Mouse (Mus musculus): ENCODE measurements at regions not wholly inside any gene's neighbourhood (a gene's known extent, or its start where the extent isn't known, plus 50 kb on each side); places are given as distances from the start of the nearest gene placed in this dataset.

DNA sequence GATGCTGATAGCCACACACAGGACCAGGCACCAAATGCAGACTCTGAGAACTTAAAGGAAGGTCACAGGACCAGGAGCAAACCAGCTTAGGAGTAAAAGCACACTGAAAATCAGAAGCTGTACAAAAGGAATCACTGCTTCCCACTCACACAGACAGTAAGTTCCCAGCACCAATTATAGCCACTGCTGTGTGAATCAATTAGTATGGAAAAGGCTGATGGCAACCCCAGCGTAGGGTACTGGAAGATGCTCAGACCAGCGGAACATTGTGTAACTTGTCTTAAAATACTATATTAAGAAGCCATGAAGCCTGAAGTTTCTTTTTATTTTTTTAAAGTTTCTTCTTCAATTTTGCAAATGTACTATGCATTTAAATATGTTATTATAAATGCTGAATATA is 115.8 kb downstream of the Lnpk start:
- 96% methylated on average over 2 of the region's 2 CpGs for WGBS
- ATAC-seq (ENCODE audit: low FRiP score) = no peak
- Histone ChIP-seq H3K27me3 (ENCODE audit: control insufficient read depth, insufficient read depth, low read length) (no peaks in the 10 kb centered on the region), H3K36me3 (ENCODE audit: control insufficient read depth, insufficient read depth, low read length) (no peaks in the 10 kb centered on the region), H3K9me3 (ENCODE audit: control insufficient read depth, low read length) (no peaks in the 10 kb centered on the region), H3K4me1 (replicated peaks; ENCODE audit: control insufficient read depth, insufficient read depth, low read length) (no peaks in the 10 kb centered on the region), H3K27ac (ENCODE audit: low read depth, low read length) (no peak overlapping the region), H3K9ac (ENCODE audit: low read depth, low read length) (no peak overlapping the region), H3K4me2 (replicated peaks; ENCODE audit: low read depth, low read length) (no peak overlapping the region), H3K4me3 (ENCODE audit: low read depth, low read length) (no peak overlapping the region)
- DNase-seq (ENCODE audit: low spot score) = no peak

DNA sequence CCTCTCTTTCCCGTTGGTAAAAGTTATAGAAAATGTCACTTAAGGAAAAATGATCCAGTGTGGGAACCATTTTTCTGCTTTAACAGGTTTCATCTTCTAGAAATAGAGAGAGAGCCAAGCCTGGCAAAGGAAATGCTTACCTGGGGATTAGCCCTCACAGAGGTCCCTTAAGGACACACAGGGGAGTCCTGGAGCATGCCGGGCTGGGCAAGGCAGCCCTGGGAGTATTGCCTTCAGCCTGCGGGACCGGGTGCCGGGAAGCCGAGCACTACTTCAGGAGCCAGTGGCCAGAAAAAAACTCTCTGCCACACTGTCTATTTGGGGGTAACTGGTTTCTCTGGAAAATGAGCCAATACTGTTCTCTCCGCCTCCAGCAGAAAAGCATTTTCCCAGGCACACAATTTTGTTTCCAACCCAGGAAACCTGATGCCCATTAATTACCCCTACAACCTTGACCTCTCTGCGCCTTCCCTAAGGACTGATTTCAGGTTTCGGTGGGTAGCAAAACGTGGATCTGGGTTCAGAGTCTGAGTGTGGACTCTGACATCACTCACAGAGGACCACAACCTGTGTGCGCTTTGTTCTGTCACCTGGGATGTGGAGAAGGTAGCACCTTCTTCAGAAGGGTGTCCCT is 117.9 kb downstream of the Lnpk start:
- ATAC-seq (ENCODE audit: low FRiP score) (no peak), DNase-seq (ENCODE audit: low spot score) (no peak)
- no peak overlapping the region for H3K9ac ChIP-seq (ENCODE audit: low read depth, low read length)
- H3K4me1 ChIP-seq (replicated peaks; ENCODE audit: control insufficient read depth, insufficient read depth, low read length) = no peaks in the 10 kb centered on the region
- H3K27me3 ChIP-seq (ENCODE audit: control insufficient read depth, insufficient read depth, low read length) = no peaks in the 10 kb centered on the region
- no peak overlapping the region for H3K27ac ChIP-seq (ENCODE audit: low read depth, low read length)
- no peaks in the 10 kb centered on the region for H3K36me3 ChIP-seq (ENCODE audit: control insufficient read depth, insufficient read depth, low read length)
- WGBS = 50% methylated on average over 11 of the region's 11 CpGs
- no peak overlapping the region for H3K4me2 ChIP-seq (replicated peaks; ENCODE audit: low read depth, low read length)
- no peaks in the 10 kb centered on the region for H3K9me3 ChIP-seq (ENCODE audit: control insufficient read depth, low read length)
- no peak overlapping the region for H3K4me3 ChIP-seq (ENCODE audit: low read depth, low read length)

DNA sequence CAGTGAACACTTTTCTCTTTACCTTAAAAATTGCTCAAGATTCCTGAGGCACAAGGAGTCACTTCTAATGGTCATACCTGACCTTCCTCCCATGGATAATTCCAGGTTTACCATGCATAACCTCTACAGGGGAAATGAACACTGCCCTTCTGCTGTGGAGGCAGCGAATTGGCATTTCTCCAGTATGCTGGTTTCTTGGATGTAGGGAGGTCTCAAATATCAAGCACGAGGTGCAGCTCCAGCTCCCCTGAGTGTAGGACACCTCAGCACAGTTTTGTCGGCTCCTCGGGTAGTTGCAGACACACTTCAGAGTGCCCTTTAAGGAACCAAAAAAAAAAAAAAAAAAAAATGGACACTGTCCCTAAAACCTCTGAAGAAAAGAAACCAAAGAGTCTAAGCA is 124.8 kb downstream of the Lnpk start:
- DNase-seq (ENCODE audit: low spot score) = no peak
- WGBS = 69% methylated on average over 4 of the region's 4 CpGs
- no peak overlapping the region for H3K9ac ChIP-seq (ENCODE audit: low read depth, low read length)
- H3K36me3 ChIP-seq (ENCODE audit: control insufficient read depth, insufficient read depth, low read length) = no peaks in the 10 kb centered on the region
- H3K27ac ChIP-seq (ENCODE audit: low read depth, low read length) = no peak overlapping the region
- no peaks in the 10 kb centered on the region for H3K4me1 ChIP-seq (replicated peaks; ENCODE audit: control insufficient read depth, insufficient read depth, low read length)
- no peak for ATAC-seq (ENCODE audit: low FRiP score)
- H3K9me3 ChIP-seq (ENCODE audit: control insufficient read depth, low read length) = no peaks in the 10 kb centered on the region
- no peak overlapping the region for H3K4me3 ChIP-seq (ENCODE audit: low read depth, low read length)
- H3K4me2 ChIP-seq (replicated peaks; ENCODE audit: low read depth, low read length) = no peak overlapping the region
- no peaks in the 10 kb centered on the region for H3K27me3 ChIP-seq (ENCODE audit: control insufficient read depth, insufficient read depth, low read length)

DNA sequence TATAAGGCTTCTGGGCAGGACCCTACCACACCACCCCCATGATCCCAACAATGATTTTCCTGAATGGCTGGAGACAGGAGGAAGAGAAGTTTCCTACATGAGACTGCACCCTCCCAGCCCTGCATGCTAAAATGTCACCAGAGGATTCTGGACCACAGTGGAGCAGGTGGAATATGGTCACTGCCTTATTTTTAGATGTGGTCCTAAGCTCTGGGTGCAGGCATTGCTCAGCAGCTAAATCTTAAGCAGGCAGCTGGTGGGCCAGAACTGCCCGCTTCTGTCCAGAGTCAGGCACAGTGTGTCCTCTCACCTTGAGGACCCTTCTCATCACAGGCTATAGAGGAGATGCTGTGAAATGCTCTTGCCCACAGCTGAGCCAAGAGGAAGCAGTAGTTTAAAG is 126.6 kb downstream of the Lnpk start:
- Histone ChIP-seq H3K4me3 (ENCODE audit: low read depth, low read length) (no peak overlapping the region), H3K9ac (ENCODE audit: low read depth, low read length) (no peak overlapping the region), H3K27me3 (ENCODE audit: control insufficient read depth, insufficient read depth, low read length) (no peaks in the 10 kb centered on the region), H3K4me2 (replicated peaks; ENCODE audit: low read depth, low read length) (no peak overlapping the region), H3K4me1 (replicated peaks; ENCODE audit: control insufficient read depth, insufficient read depth, low read length) (no peaks in the 10 kb centered on the region), H3K9me3 (ENCODE audit: control insufficient read depth, low read length) (no peaks in the 10 kb centered on the region), H3K27ac (ENCODE audit: low read depth, low read length) (no peak overlapping the region), H3K36me3 (ENCODE audit: control insufficient read depth, insufficient read depth, low read length) (no peaks in the 10 kb centered on the region)
- ATAC-seq (ENCODE audit: low FRiP score) (no peak), DNase-seq (ENCODE audit: low spot score) (no peak)
- WGBS = 85% methylated on average over 1 of the region's 1 CpGs

DNA sequence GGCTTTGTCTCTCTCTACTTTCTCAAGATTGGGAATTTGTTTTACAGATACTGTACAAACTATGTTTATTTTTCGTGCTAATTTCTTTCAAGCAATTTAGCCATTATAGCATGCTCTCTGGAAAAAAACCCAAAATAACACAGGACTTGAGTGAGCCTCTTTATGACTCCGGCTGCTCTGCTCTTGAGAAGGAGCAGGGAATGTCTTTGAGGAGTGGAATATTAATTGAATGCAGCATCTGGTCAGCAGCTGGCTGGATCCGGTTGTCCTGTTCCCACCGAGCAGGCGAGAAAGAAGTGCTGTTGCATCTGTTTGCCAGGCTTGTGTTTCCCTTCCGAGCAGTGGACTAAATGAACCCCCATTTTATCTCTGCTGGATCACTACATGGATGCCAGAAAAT is 127.7 kb downstream of the Lnpk start:
- DNase-seq (ENCODE audit: low spot score) (peak; percentile 52), ATAC-seq (ENCODE audit: low FRiP score) (no peak)
- Histone ChIP-seq H3K27me3 (ENCODE audit: control insufficient read depth, insufficient read depth, low read length) (no peaks in the 10 kb centered on the region), H3K27ac (ENCODE audit: low read depth, low read length) (no peak overlapping the region), H3K4me3 (ENCODE audit: low read depth, low read length) (no peak overlapping the region), H3K36me3 (ENCODE audit: control insufficient read depth, insufficient read depth, low read length) (no peaks in the 10 kb centered on the region), H3K4me2 (replicated peaks; ENCODE audit: low read depth, low read length) (no peak overlapping the region), H3K9ac (ENCODE audit: low read depth, low read length) (no peak overlapping the region), H3K4me1 (replicated peaks; ENCODE audit: control insufficient read depth, insufficient read depth, low read length) (no peaks in the 10 kb centered on the region), H3K9me3 (ENCODE audit: control insufficient read depth, low read length) (no peaks in the 10 kb centered on the region)
- WGBS = 32% methylated on average over 6 of the region's 6 CpGs

DNA sequence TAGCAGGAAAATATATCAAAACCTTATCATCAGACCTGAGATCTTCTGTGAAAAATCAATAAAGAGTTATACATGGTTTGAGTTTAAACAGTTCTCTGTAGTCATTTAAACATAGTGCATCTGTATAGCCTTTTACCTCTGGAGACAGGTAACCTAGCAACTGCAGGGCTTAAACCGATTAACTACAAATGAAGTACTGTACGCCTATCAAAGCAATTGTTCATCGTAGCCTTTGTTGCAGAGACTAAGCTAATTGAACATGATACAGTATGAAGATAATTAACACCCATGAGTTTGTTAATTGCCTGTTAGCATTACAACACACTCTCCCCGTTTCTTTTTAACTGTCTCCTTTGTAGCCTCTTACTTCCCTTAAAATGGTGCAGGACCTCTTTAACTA is 128.2 kb downstream of the Lnpk start:
- Histone ChIP-seq H3K4me2 (replicated peaks; ENCODE audit: low read depth, low read length) (no peak overlapping the region), H3K9ac (ENCODE audit: low read depth, low read length) (no peak overlapping the region), H3K4me1 (replicated peaks; ENCODE audit: control insufficient read depth, insufficient read depth, low read length) (no peaks in the 10 kb centered on the region), H3K9me3 (ENCODE audit: control insufficient read depth, low read length) (no peaks in the 10 kb centered on the region), H3K27ac (ENCODE audit: low read depth, low read length) (no peak overlapping the region), H3K4me3 (ENCODE audit: low read depth, low read length) (no peak overlapping the region), H3K36me3 (ENCODE audit: control insufficient read depth, insufficient read depth, low read length) (no peaks in the 10 kb centered on the region), H3K27me3 (ENCODE audit: control insufficient read depth, insufficient read depth, low read length) (no peaks in the 10 kb centered on the region)
- ATAC-seq (ENCODE audit: low FRiP score) = peak; percentile 43; the same call in 1 of the 2 replicates
- peak; percentile 24 for DNase-seq (ENCODE audit: low spot score)
- WGBS = 54% methylated on average over 4 of the region's 4 CpGs

DNA sequence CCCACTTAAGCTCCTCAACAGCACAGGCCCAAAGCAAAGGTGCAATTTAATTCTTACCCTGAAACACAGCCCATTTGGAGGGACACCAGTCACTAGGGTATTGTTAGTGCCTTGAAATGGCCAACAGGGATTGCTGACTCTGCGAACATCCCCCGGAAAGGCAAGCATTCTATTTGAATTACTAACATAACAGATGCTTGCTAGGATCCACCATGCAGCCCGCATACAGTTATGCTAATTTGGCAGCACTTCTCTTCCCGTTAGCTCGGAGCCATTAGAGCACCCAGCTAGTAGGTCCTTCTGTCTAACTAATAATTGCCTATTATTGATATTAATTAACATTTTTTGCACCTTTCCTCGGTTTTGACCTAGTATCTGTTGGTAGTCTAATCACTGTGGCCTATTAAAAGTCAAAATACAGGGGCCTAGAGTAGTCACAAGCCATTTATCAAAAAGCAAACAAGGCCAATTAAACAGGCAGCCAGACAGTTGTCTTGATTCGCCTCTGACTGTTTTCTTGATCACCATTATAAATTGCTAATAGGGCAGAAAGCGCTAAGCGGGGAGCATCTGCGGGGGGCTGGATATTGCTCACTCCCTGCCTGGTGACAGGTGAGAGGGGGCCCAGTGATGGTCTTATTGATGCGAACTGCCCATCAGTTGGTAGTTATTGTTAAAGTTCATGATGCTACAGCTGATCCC is 129.0 kb downstream of the Lnpk start:
- H3K4me1 ChIP-seq (replicated peaks; ENCODE audit: control insufficient read depth, insufficient read depth, low read length) = no peaks in the 10 kb centered on the region
- H3K27me3 ChIP-seq (ENCODE audit: control insufficient read depth, insufficient read depth, low read length) = no peaks in the 10 kb centered on the region
- peak; percentile 76; the same call in 1 of the 2 replicates for ATAC-seq (ENCODE audit: low FRiP score)
- WGBS = 40% methylated on average over 11 of the region's 11 CpGs
- peak overlapping the region; percentile 47 for H3K27ac ChIP-seq (ENCODE audit: low read depth, low read length)
- peak; percentile 28 for DNase-seq (ENCODE audit: low spot score)
- no peak overlapping the region for H3K4me2 ChIP-seq (replicated peaks; ENCODE audit: low read depth, low read length)
- no peak overlapping the region for H3K9ac ChIP-seq (ENCODE audit: low read depth, low read length)
- H3K9me3 ChIP-seq (ENCODE audit: control insufficient read depth, low read length) = no peaks in the 10 kb centered on the region
- H3K36me3 ChIP-seq (ENCODE audit: control insufficient read depth, insufficient read depth, low read length) = no peaks in the 10 kb centered on the region
- no peak overlapping the region for H3K4me3 ChIP-seq (ENCODE audit: low read depth, low read length)

DNA sequence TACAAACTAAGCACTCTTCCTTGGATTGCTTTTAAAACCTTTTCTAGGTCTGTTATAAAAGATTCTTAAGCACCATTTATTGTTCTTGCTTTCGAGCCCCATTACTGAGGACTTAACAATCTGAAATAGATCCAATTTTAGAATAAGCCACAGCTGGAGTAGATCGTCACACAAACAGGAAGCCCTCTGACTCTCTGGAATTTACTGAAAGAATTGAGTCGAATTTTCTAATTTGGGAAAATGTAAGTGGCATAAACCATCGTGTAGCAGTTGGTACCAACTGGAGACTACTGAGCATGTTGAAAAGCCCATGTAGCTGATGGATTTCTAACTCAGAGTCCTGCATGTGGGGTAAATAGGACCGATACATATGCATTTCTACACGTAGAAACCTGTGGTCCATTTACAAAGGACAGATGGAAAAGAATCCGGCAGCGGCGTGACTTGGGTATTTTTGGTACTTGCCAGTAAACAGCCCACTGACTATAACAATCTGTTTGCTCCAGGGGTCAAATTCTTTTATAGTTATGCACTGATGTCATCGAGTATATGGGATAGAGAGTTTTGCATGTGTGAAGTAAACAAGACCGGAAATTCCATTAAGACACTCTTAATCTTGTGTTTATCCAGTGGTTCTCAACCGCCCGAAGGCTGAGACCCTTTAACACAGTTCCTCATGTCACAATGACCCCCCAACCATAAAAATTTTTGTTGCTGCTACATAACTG is 143.9 kb downstream of the Lnpk start:
- no peaks in the 10 kb centered on the region for H3K27me3 ChIP-seq (ENCODE audit: control insufficient read depth, insufficient read depth, low read length)
- no peaks in the 10 kb centered on the region for H3K9me3 ChIP-seq (ENCODE audit: control insufficient read depth, low read length)
- H3K9ac ChIP-seq (ENCODE audit: low read depth, low read length) = no peak overlapping the region
- no peaks in the 10 kb centered on the region for H3K36me3 ChIP-seq (ENCODE audit: control insufficient read depth, insufficient read depth, low read length)
- 86% methylated on average over 13 of the region's 13 CpGs for WGBS
- H3K4me3 ChIP-seq (ENCODE audit: low read depth, low read length) = no peak overlapping the region
- H3K4me1 ChIP-seq (replicated peaks; ENCODE audit: control insufficient read depth, insufficient read depth, low read length) = no peaks in the 10 kb centered on the region
- no peak for DNase-seq (ENCODE audit: low spot score)
- no peak overlapping the region for H3K4me2 ChIP-seq (replicated peaks; ENCODE audit: low read depth, low read length)
- H3K27ac ChIP-seq (ENCODE audit: low read depth, low read length) = no peak overlapping the region
- no peak for ATAC-seq (ENCODE audit: low FRiP score)
